Mouse (Mus musculus): ENCODE data around the gene Ccdc65. TPM values are rescaled to one million over a fixed set of nuclear protein-coding genes. Genes with fewer than 3 reads are reported as not detected.
"Not testable (repeated sequence)": the region's sequence is repeated elsewhere in the genome, so short reads cannot be mapped to it uniquely, and the experiment has no call there.

Ccdc65 gene
- total RNA-seq, 4 experiments from 2014 or later = 8.6 to 12.7 (median 11.6) TPM

GRCm38 (mm10) chr15:98736521-98736920, 28.5 kb downstream of the Ccdc65 start:
- DNase-seq (ENCODE audit: low spot score in 2 of 2) = no peak

- no peak for DNase-seq (ENCODE audit: low spot score in 2 of 2)
Observed at GRCm38 (mm10) chr15:98737881-98738280, 29.9 kb downstream of the Ccdc65 start.

- DNase-seq (ENCODE audit: low spot score in 2 of 2) = no peak
Observed at GRCm38 (mm10) chr15:98738796-98739195, 30.8 kb downstream of the Ccdc65 start.

GRCm38 (mm10) chr15:98740219-98740618, 32.2 kb downstream of the Ccdc65 start:
- DNase-seq (ENCODE audit: low spot score in 2 of 2) = no peak

GRCm38 (mm10) chr15:98742766-98743428, 34.9 kb downstream of the Ccdc65 start:
- no peak for DNase-seq (ENCODE audit: low spot score in 2 of 2)

GRCm38 (mm10) chr15:98743863-98744262, 35.9 kb downstream of the Ccdc65 start:
- not testable (repeated sequence) for DNase-seq (ENCODE audit: low spot score in 2 of 2)

- no peak for DNase-seq (ENCODE audit: low spot score in 2 of 2)
Observed at GRCm38 (mm10) chr15:98746344-98746965, 38.4 kb downstream of the Ccdc65 start.

GRCm38 (mm10) chr15:98747296-98747695, 39.3 kb downstream of the Ccdc65 start:
- no peak for DNase-seq (ENCODE audit: low spot score in 2 of 2)

- DNase-seq (ENCODE audit: low spot score in 2 of 2) = no peak
Observed at GRCm38 (mm10) chr15:98749093-98749492, 41.1 kb downstream of the Ccdc65 start.

GRCm38 (mm10) chr15:98753021-98753423, 45.0 kb downstream of the Ccdc65 start:
- DNase-seq (ENCODE audit: low spot score in 2 of 2) = no peak

GRCm38 (mm10) chr15:98754125-98754524, 46.1 kb downstream of the Ccdc65 start:
- no peak for DNase-seq (ENCODE audit: low spot score in 2 of 2)

GRCm38 (mm10) chr15:98762201-98762621, 54.2 kb downstream of the Ccdc65 start:
- DNase-seq (ENCODE audit: low spot score in 2 of 2) = peak; percentile 58 to 76

- DNase-seq (ENCODE audit: low spot score in 2 of 2) = peak; percentile 93 to 95
Observed at GRCm38 (mm10) chr15:98762670-98763529, 54.9 kb downstream of the Ccdc65 start, which contains the start of gene Arf3. TSS of gene Arf3 (minus strand) at chr15:98763214.

GRCm38 (mm10) chr15:98765929-98766328, 57.9 kb downstream of the Ccdc65 start:
- DNase-seq (ENCODE audit: low spot score in 2 of 2) = no peak

- no peak for DNase-seq (ENCODE audit: low spot score in 2 of 2)
Observed at GRCm38 (mm10) chr15:98768259-98768658, 60.3 kb downstream of the Ccdc65 start.

- no peak for DNase-seq (ENCODE audit: low spot score in 2 of 2)
Observed at GRCm38 (mm10) chr15:98771813-98772425, 63.9 kb downstream of the Ccdc65 start.

GRCm38 (mm10) chr15:98772511-98773211, 64.7 kb downstream of the Ccdc65 start:
- no peak for DNase-seq (ENCODE audit: low spot score in 2 of 2)
